In genomic region chr1:88007692-88008210, GRCm38 (mm10) we compare ENCODE assay signal across 8 mouse cellular contexts. TPM values are rescaled to one million over a fixed set of nuclear protein-coding genes. Genes with fewer than 3 reads are reported as not detected.
DNase-seq lines count a peak whose midpoint lies in the region; ATAC-seq and TF ChIP-seq lines count a peak whose summit lies in the region.

No protein-coding gene starts in this region.

- no peaks in the 10 kb centered on the region for H3K27me3 ChIP-seq in cerebellum, adult 2 months (ENCODE audit: control insufficient read depth, insufficient read depth, low read length)
- no peaks in the 10 kb centered on the region for H3K27me3 ChIP-seq in testis, adult 2 months (ENCODE audit: control insufficient read depth, insufficient read depth, low read length)
- no peaks in the 10 kb centered on the region for H3K27me3 ChIP-seq in liver, embryonic 12.5 days (replicated peaks)

- peak overlapping the region; percentile 88 for H3K4me2 ChIP-seq in liver, embryonic 12.5 days

- H3K4me3 ChIP-seq in cerebellum, adult 2 months (replicated peaks; ENCODE audit: insufficient read depth, low read depth, low read length), result peak overlapping the region; percentile 83
- H3K4me3 ChIP-seq in testis, adult 2 months (ENCODE audit: control insufficient read depth, low read depth, low read length), result peak overlapping the region; percentile 97
- peak overlapping the region; percentile 81 for H3K4me3 ChIP-seq in liver, embryonic 12.5 days

- peak overlapping the region; percentile 84 for H3K9ac ChIP-seq in liver, embryonic 12.5 days

- ATAC-seq in liver, embryonic 12.5 days, result peak; percentile 52

- peak overlapping the region; percentile 79 for H3K27ac ChIP-seq in cerebellum, adult 2 months (ENCODE audit: insufficient read depth, low read length)
- H3K27ac ChIP-seq in testis, adult 2 months (ENCODE audit: control insufficient read depth, insufficient read depth, low read depth, low read length), result peak overlapping the region; percentile 93
- H3K27ac ChIP-seq in liver, embryonic 12.5 days, result peak overlapping the region; percentile 75

- intact Hi-C loops in left cerebral cortex, postnatal 4 days (cut with DNase I), result loop anchor here (10.0 kb wide), 1 partner anchor 277 kb away; no protein-coding TSS in a partner anchor
- intact Hi-C loops in left cerebral cortex, postnatal 25 days (cut with DNase I), result loop anchor here (10.0 kb wide), 1 partner anchor 307 kb away; no protein-coding TSS in a partner anchor

- H3K9me3 ChIP-seq in liver, embryonic 12.5 days (replicated peaks), result no peaks in the 10 kb centered on the region

- no peak for TF ChIP-seq POLR2A in cerebellum, adult 2 months (IDR thresholded peaks at IDR 0.05; ENCODE audit: borderline replicate concordance, insufficient read depth, low read length)
- no peak for TF ChIP-seq POLR2A in testis, adult 2 months (IDR thresholded peaks at IDR 0.05; ENCODE audit: control insufficient read depth, low read depth, low read length)

- no peak for DNase-seq in cerebellum, adult 2 months
- DNase-seq in cerebellum, postnatal 36 days, result no peak
- DNase-seq in testis, postnatal 10 days (ENCODE audit: low spot score), result no peak
- no peak for DNase-seq in adrenal gland, postnatal 10 days
- DNase-seq in left cerebral cortex, postnatal 4 days, result no peak
- DNase-seq in left cerebral cortex, postnatal 25 days (ENCODE audit: low spot score in 2 of 2), result no peak

- no peaks in the 10 kb centered on the region for H3K36me3 ChIP-seq in testis, adult 2 months (ENCODE audit: control insufficient read depth, insufficient read depth, low read length)
- H3K36me3 ChIP-seq in liver, embryonic 12.5 days, result peaks cover 15% of the 10 kb centered on the region

- no peaks in the 10 kb centered on the region for H3K4me1 ChIP-seq in cerebellum, adult 2 months (ENCODE audit: control insufficient read depth, insufficient read depth, low read length)
- no peaks in the 10 kb centered on the region for H3K4me1 ChIP-seq in testis, adult 2 months (ENCODE audit: control insufficient read depth, insufficient read depth, low read length)
- H3K4me1 ChIP-seq in liver, embryonic 12.5 days, result peaks cover 18% of the 10 kb centered on the region

- no peak for TF ChIP-seq CTCF in cerebellum, adult 2 months (IDR thresholded peaks at IDR 0.05; ENCODE audit: borderline replicate concordance, insufficient read depth, low read depth, low read length)
- no peak for TF ChIP-seq CTCF in testis, adult 2 months (IDR thresholded peaks at IDR 0.05; ENCODE audit: control insufficient read depth, insufficient read depth, insufficient replicate concordance, low read depth, low read length)

- WGBS in cerebellum, adult 2 months, result 1% methylated on average over 5 of the region's 5 CpGs
- WGBS in liver, embryonic 12.5 days (ENCODE audit: insufficient replicate concordance), result 14% methylated on average over 5 of the region's 5 CpGs

RNA-seq across cellular contexts. Expression of gene Usp40, which starts 0.6 kb away (rescaled TPM):
- 18.8 and 19.7 TPM in 2 replicates for polyA plus RNA-seq in cerebellum, adult 2 months (2012; rRNA removed)
- 6.4 and 7.6 TPM in 2 replicates for polyA plus RNA-seq in testis, adult 2 months (2012; rRNA removed)
- polyA plus RNA-seq in liver, embryonic 12.5 days (2016; fragmentation: Nextera tagmentation; extraction: Ambion mirVana), result 13.3 and 13.4 TPM in 2 replicates
- total RNA-seq in adrenal gland, postnatal 10 days (2021), result 10 to 100 TPM; 21.4 to 37.7 TPM
- total RNA-seq in left cerebral cortex, postnatal 4 days (2021), result 10 to 100 TPM; 27.9 to 29.8 TPM
- 10 to 100 TPM; 19.6 to 25.0 TPM for total RNA-seq in left cerebral cortex, postnatal 25 days (2021)

RNA-seq across cellular contexts. Expression of gene Ugt1a10, which starts 47.4 kb away (rescaled TPM):
- polyA plus RNA-seq in cerebellum, adult 2 months (2012; rRNA removed), result not detected in 2 replicates
- polyA plus RNA-seq in testis, adult 2 months (2012; rRNA removed), result not detected in 2 replicates
- not detected in 2 replicates for polyA plus RNA-seq in liver, embryonic 12.5 days (2016; fragmentation: Nextera tagmentation; extraction: Ambion mirVana)
- 1 to 10 TPM; 2.8 to 7.9 TPM for total RNA-seq in adrenal gland, postnatal 10 days (2021)
- not detected for total RNA-seq in left cerebral cortex, postnatal 4 days (2021)
- not detected for total RNA-seq in left cerebral cortex, postnatal 25 days (2021)
